Mouse (Mus musculus) heart, embryonic 10.5 days (tissue): Measurements from ENCODE around the gene Retreg1. TPM values are rescaled to one million over a fixed set of nuclear protein-coding genes. Genes with fewer than 3 reads are reported as not detected.

Experiments
- DNase-seq: peaks from one replicate; pipeline ENCODE4 v3.0.0-alpha.2; 2017; ENCODE audit warnings: low spot score
- H3K27ac ChIP-seq: fragments of 300-500 bp; sonication (generic); 2 replicates; pipeline ENCODE4 v1.5.1; 2016; ENCODE audit warnings: mild to moderate bottlenecking
- H3K27me3 ChIP-seq: fragments of 300-500 bp; sonication (generic); 2 replicates; pipeline ENCODE4 v1.6.1; 2016; ENCODE audit warnings: mild to moderate bottlenecking; ENCODE audit not compliant: poor library complexity, insufficient read depth, severe bottlenecking
- H3K36me3 ChIP-seq: fragments of 300-500 bp; sonication (generic); 2 replicates; pipeline ENCODE4 v1.6.1; 2016; ENCODE audit warnings: mild to moderate bottlenecking, moderate library complexity
- H3K4me1 ChIP-seq: fragments of 300-500 bp; sonication (generic); 2 replicates; pipeline ENCODE4 v1.6.1; 2016; ENCODE audit warnings: mild to moderate bottlenecking
- H3K4me3 ChIP-seq: fragments of 300-500 bp; sonication (generic); 2 replicates; pipeline ENCODE4 v1.5.1; 2016; ENCODE audit warnings: mild to moderate bottlenecking, moderate library complexity
- H3K9me3 ChIP-seq: fragments of 300-500 bp; sonication (generic); 2 replicates; pipeline ENCODE4 v1.6.1; 2016; ENCODE audit warnings: mild to moderate bottlenecking, moderate library complexity
- WGBS: fragments of 180-500 bp; shearing (Covaris S2); methylation state at CpG from one replicate; pipeline ENCODE4 v1.1.7; 2016; 5-methylcytosine and 5-hydroxymethylcytosine counted together
- polyA plus RNA-seq: library from polyadenylated mRNA; unstranded; fragments of >200 nt; fragmentation: Nextera tagmentation; extraction: Ambion mirVana; gene quantifications from 2 replicates; pipeline ENCODE4 v1.2.1, GENCODE M21; 2016

Retreg1 gene
- polyA plus RNA-seq = 20.2 and 38.4 TPM in 2 replicates

DNA sequence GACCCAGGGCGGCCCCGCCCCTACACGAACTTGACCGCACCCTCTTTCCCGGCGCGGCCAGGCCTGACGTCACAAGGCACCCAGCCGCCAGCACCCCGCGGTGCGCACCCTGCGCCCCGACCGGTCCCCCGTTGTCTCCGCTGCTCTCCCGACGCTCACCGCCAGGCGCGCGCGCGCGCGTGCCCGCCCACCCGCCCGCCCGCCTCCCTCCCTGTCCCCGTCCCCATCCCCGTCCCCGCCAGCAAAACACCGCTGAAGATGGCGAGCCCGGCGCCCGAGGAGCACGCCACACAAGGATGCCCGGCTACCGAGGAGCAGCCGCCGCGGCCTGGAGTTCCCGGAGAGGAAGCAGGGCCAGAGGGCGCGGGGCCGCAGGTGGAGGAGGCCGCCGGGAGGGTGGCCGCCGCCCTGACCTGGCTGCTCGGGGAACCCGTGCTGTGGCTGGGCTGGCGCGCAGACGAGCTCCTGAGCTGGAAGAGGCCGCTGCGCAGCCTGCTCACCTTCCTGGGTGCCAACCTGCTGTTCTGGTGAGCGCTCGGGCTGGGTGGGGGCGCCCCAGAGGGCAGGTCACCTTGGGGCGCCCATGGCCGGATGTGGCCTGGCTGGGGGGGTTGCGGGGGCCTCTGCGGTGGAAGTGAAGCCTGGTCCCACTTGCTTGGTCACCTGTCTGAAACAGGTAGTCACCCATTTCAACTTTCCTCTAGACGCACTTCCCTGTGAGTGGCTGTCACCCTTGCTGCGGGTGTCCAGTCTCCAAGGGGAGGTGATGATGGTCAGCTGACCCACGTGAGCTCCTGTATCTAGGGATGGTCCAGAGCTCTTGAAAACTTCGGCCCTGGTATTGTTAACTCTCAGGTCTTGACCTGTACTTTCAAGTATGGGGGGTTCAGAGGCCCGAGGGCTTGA is at the start of gene Retreg1:
Gene Retreg1, plus strand, starts transcription at position 95 of the 906 bp plus-strand sequence.
- Histone ChIP-seq H3K4me3 (peak within 1 kb of the TSS; percentile 92), H3K27me3 (peaks cover 34% of the 10 kb centered on the region), H3K27ac (peak within 1 kb of the TSS; percentile 87), H3K4me1 (peaks cover 11% of the 10 kb centered on the region), H3K36me3 (no peaks in the 10 kb centered on the region), H3K9me3 (no peaks in the 10 kb centered on the region)
- DNase-seq = peak; percentile 79
- 1% methylated on average over 66 of the region's 72 CpGs for WGBS

DNA sequence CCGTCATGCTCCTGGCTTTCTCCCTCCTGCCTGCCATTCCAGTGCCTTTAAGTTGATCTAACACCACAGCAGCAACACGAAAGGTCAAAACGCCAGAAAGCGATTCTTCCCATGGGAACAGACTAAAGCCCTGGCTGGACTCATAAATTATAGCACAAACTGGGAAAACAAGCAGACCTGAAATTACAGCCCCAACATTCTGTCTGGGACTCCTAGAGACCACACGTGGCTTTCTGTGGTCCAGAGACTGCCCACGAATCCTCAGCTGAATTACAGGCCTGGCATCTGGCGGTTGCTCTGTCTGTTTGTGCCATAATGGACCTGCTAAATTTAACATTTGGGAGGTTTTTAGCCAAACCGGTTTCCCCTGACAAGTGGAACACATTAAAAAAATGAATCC is 48.9 kb upstream of the Retreg1 start:
- Histone ChIP-seq H3K9me3 (no peaks in the 10 kb centered on the region), H3K27ac (no peak overlapping the region), H3K4me3 (no peak overlapping the region), H3K4me1 (no peaks in the 10 kb centered on the region), H3K36me3 (peaks cover 72% of the 10 kb centered on the region), H3K27me3 (no peaks in the 10 kb centered on the region)
- no peak for DNase-seq
- 86% methylated on average over 8 of the region's 8 CpGs for WGBS

DNA sequence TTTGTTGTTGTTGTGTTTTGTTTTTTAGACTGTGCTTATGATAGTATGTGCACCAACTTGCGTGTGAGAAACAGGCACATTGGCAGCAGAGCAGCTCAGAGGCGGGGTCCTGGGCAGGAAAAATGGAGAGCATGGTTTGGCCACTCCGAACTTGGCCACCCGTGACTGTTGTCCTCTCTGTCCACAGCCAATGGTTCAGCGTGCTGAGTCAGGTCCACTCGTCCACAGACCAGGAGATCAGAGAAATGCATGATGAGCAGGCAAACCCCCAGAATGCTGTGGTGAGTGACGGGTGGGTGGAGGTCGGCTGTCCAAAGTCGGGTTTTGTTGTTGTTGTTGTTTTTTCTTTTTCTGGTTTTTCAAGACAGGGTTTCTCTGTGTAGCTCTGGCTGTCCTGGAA is 47.5 kb upstream of the Retreg1 start:
- Histone ChIP-seq H3K9me3 (no peaks in the 10 kb centered on the region), H3K36me3 (peaks cover 75% of the 10 kb centered on the region), H3K27me3 (no peaks in the 10 kb centered on the region), H3K27ac (no peak overlapping the region), H3K4me3 (no peak overlapping the region), H3K4me1 (no peaks in the 10 kb centered on the region)
- 91% methylated on average over 9 of the region's 9 CpGs for WGBS
- DNase-seq = no peak

DNA sequence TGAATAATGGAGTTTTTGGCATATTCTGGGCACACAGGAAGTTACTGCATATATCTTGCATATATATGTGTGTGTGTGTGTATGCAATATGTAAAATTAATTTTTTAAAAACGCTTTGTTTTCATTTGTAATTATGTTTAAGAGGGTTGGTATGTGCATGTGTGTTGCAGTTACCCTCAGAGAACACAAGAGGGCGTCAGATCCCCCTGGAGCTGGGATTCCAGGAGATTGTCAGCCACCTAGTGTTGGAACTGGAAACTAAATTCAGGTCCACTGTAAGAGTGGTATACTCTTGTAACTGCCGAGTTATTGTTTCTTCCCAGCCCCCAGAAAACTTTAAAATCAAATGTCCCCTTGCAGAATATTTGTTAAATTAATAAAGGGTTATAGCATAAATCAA is 46.6 kb upstream of the Retreg1 start:
- no peak for DNase-seq
- H3K36me3 ChIP-seq = peaks cover 80% of the 10 kb centered on the region
- 53% methylated on average over 3 of the region's 3 CpGs for WGBS

GRCm38 (mm10) chr15:25797179-25797578 is 45.8 kb upstream of the Retreg1 start:
- 86% methylated on average over 8 of the region's 8 CpGs for WGBS

More for the DNA sequence above, 46.6 kb upstream of the Retreg1 start:
- Histone ChIP-seq H3K27me3 (no peaks in the 10 kb centered on the region), H3K27ac (no peak overlapping the region), H3K9me3 (no peaks in the 10 kb centered on the region), H3K4me3 (no peak overlapping the region), H3K4me1 (no peaks in the 10 kb centered on the region)

GRCm38 (mm10) chr15:25797888-25798287 is 45.1 kb upstream of the Retreg1 start:
- no peaks in the 10 kb centered on the region for H3K9me3 ChIP-seq
- WGBS = 81% methylated on average over 1 of the region's 1 CpGs
- no peaks in the 10 kb centered on the region for H3K27me3 ChIP-seq
- peaks cover 74% of the 10 kb centered on the region for H3K36me3 ChIP-seq
- no peak for DNase-seq
- H3K4me1 ChIP-seq = no peaks in the 10 kb centered on the region
- no peak overlapping the region for H3K4me3 ChIP-seq
- H3K27ac ChIP-seq = no peak overlapping the region

More at GRCm38 (mm10) chr15:25797179-25797578, 45.8 kb upstream of the Retreg1 start:
- H3K9me3 ChIP-seq = no peaks in the 10 kb centered on the region
- H3K27ac ChIP-seq = no peak overlapping the region
- no peak for DNase-seq
- H3K4me1 ChIP-seq = no peaks in the 10 kb centered on the region
- no peaks in the 10 kb centered on the region for H3K27me3 ChIP-seq
- peaks cover 78% of the 10 kb centered on the region for H3K36me3 ChIP-seq
- H3K4me3 ChIP-seq = no peak overlapping the region

GRCm38 (mm10) chr15:25801726-25802125 is 41.3 kb upstream of the Retreg1 start:
- Histone ChIP-seq H3K4me1 (no peaks in the 10 kb centered on the region), H3K9me3 (no peaks in the 10 kb centered on the region), H3K27me3 (no peaks in the 10 kb centered on the region), H3K4me3 (no peak overlapping the region), H3K27ac (no peak overlapping the region), H3K36me3 (peaks cover 76% of the 10 kb centered on the region)
- 84% methylated on average over 5 of the region's 5 CpGs for WGBS
- no peak for DNase-seq

GRCm38 (mm10) chr15:25802194-25802593 is 40.8 kb upstream of the Retreg1 start:
- WGBS = 84% methylated on average over 8 of the region's 8 CpGs
- no peak for DNase-seq
- Histone ChIP-seq H3K4me1 (no peaks in the 10 kb centered on the region), H3K36me3 (peaks cover 77% of the 10 kb centered on the region), H3K4me3 (no peak overlapping the region), H3K27me3 (no peaks in the 10 kb centered on the region), H3K27ac (no peak overlapping the region), H3K9me3 (no peaks in the 10 kb centered on the region)

GRCm38 (mm10) chr15:25803111-25803510 is 39.9 kb upstream of the Retreg1 start:
- 89% methylated on average over 15 of the region's 15 CpGs for WGBS
- no peaks in the 10 kb centered on the region for H3K9me3 ChIP-seq
- DNase-seq = no peak

DNA sequence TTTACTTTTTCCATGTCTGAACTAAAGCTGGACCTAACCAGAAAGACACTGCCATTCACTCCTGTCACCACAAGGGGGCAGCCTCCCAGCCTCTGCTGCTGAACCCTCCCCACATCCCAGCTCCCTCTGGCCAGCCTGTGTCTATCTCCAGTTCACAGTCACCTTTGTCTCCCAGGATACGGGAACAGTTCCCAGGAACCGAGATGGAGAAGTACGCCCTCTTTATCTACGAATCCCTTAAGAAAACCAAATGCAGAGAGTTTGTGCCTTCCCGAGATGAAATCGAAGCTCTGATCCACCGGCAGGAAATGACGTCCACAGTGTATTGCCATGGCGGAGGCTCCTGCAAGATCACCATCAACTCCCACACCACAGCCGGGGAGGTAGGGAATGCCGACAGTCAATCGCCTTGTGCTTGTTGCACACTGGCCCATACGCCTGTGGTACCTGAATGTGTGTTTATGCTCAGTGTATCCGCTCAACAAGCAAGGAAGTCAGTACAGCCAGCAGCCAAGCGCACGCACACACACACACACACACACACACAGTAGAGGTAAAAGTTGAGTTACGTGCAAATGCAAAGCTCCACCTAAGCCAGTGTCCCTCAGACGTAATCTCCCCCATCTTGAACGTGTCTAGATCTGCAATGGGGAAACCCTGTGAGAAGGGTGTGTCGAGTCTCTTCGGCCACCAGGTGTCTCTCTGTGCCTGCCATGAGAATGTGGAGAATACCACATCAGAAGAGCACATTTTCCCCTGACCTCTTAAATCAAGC is 37.5 kb upstream of the Retreg1 start:
- DNase-seq = peak; percentile 86
- H3K4me3 ChIP-seq = no peak overlapping the region
- H3K27ac ChIP-seq = no peak overlapping the region
- no peaks in the 10 kb centered on the region for H3K4me1 ChIP-seq
- H3K36me3 ChIP-seq = peaks cover 86% of the 10 kb centered on the region
- WGBS = 80% methylated on average over 21 of the region's 21 CpGs
- H3K27me3 ChIP-seq = no peaks in the 10 kb centered on the region
- H3K9me3 ChIP-seq = no peaks in the 10 kb centered on the region

More at GRCm38 (mm10) chr15:25803111-25803510, 39.9 kb upstream of the Retreg1 start:
- Histone ChIP-seq H3K36me3 (peaks cover 81% of the 10 kb centered on the region), H3K4me3 (no peak overlapping the region), H3K4me1 (no peaks in the 10 kb centered on the region), H3K27ac (no peak overlapping the region), H3K27me3 (no peaks in the 10 kb centered on the region)

GRCm38 (mm10) chr15:25806363-25806762 is 36.6 kb upstream of the Retreg1 start:
- Histone ChIP-seq H3K27me3 (no peaks in the 10 kb centered on the region), H3K4me3 (no peak overlapping the region), H3K4me1 (no peaks in the 10 kb centered on the region), H3K27ac (no peak overlapping the region), H3K9me3 (no peaks in the 10 kb centered on the region), H3K36me3 (peaks cover 86% of the 10 kb centered on the region)
- WGBS = 92% methylated on average over 17 of the region's 17 CpGs
- no peak for DNase-seq

DNA sequence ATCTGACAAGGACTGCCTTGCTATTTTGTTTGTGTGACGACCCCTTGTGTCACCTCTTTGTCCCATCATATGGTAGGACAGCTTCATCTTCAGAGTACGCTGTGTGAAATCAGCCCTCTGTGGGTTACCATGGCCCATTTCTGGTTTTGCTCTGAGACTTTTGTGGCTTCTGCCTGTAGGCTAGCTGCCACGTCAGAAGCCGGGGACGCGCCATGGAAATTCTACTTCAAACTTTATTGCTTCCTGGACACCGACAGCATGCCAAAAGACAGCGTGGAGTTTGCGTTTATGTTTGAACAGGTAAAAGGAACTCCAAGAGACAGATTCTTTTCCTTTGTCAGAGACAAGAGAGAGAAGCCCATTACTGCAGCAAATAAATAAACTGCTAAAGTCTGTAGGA is 36.1 kb upstream of the Retreg1 start:
- Histone ChIP-seq H3K4me3 (no peak overlapping the region), H3K27ac (no peak overlapping the region), H3K9me3 (no peaks in the 10 kb centered on the region), H3K36me3 (peaks cover 87% of the 10 kb centered on the region), H3K27me3 (no peaks in the 10 kb centered on the region), H3K4me1 (peaks cover under 1% of the 10 kb centered on the region; the same call in 1 of the 2 replicates)
- no peak for DNase-seq
- WGBS = 93% methylated on average over 9 of the region's 9 CpGs
